ENCODE assay signal across 36 mouse cellular contexts in genomic region chr1:171535194-171535593, GRCm38 (mm10). TPM values are rescaled to one million over a fixed set of nuclear protein-coding genes. Genes with fewer than 3 reads are reported as not detected.
"Had no signal": no experiment of that assay in that cellular context is flagged by ENCODE, and none has a peak within 500 bp of the region (broad histone marks: within the 10 kb centered on the region; RNA-seq: fewer than 3 reads in every experiment).

Gene Itln1 (minus strand): TSS chr1:171535294.

- ATAC-seq: liver, embryonic 12.5 days; liver, postnatal 0 days; lung, postnatal 0 days; midbrain, embryonic 13.5 days; midbrain, embryonic 15.5 days; midbrain, embryonic 16.5 days had no signal

- H3K4me3 ChIP-seq: limb, embryonic 10.5 days; limb, embryonic 12.5 days; limb, embryonic 13.5 days; limb, embryonic 15.5 days; liver, embryonic 12.5 days; liver, embryonic 13.5 days; liver, embryonic 15.5 days; lung, embryonic 15.5 days; megakaryocyte, embryonic 14.5 days; midbrain, embryonic 10.5 days; midbrain, embryonic 12.5 days; midbrain, embryonic 13.5 days; midbrain, embryonic 15.5 days; myocyte had no signal

- H3K9ac ChIP-seq: limb, embryonic 12.5 days; limb, embryonic 13.5 days; limb, embryonic 15.5 days; liver, embryonic 12.5 days; liver, embryonic 13.5 days; liver, embryonic 14.5 days; liver, embryonic 15.5 days; liver, postnatal 0 days; lung, embryonic 14.5 days; lung, embryonic 15.5 days; midbrain, embryonic 12.5 days; midbrain, embryonic 13.5 days; midbrain, embryonic 15.5 days had no signal

- H3K27me3 ChIP-seq: limb, embryonic 12.5 days; limb, embryonic 13.5 days; limb, embryonic 15.5 days; liver, embryonic 13.5 days; liver, embryonic 15.5 days; lung, embryonic 15.5 days; midbrain, embryonic 12.5 days; midbrain, embryonic 13.5 days; midbrain, embryonic 15.5 days had no signal

- H3K36me3 ChIP-seq: limb, embryonic 10.5 days; limb, embryonic 12.5 days; limb, embryonic 13.5 days; limb, embryonic 15.5 days; liver, embryonic 12.5 days; liver, embryonic 13.5 days; liver, embryonic 15.5 days; lung, embryonic 15.5 days; midbrain, embryonic 10.5 days; midbrain, embryonic 12.5 days; midbrain, embryonic 13.5 days; midbrain, embryonic 15.5 days had no signal

- H3K4me2 ChIP-seq: limb, embryonic 12.5 days; limb, embryonic 13.5 days; limb, embryonic 15.5 days; liver, embryonic 11.5 days; liver, embryonic 12.5 days; liver, embryonic 13.5 days; liver, embryonic 15.5 days; lung, embryonic 14.5 days; lung, embryonic 15.5 days; midbrain, embryonic 11.5 days; midbrain, embryonic 12.5 days; midbrain, embryonic 13.5 days; midbrain, embryonic 15.5 days had no signal

- DNase-seq: left cerebral cortex, postnatal 4 days; liver; liver, embryonic 13.5 days; liver, postnatal 0 days; lung, adult 18-20 months; lung, adult 2 months; lung, embryonic 14.5 days; lung, postnatal 14 days; lung, postnatal 36 days; lung, postnatal 4 days; midbrain, embryonic 14.5 days had no signal

- H3K4me1 ChIP-seq: limb, embryonic 10.5 days; limb, embryonic 12.5 days; limb, embryonic 13.5 days; limb, embryonic 15.5 days; liver, embryonic 12.5 days; liver, embryonic 13.5 days; liver, embryonic 15.5 days; lung, embryonic 15.5 days; midbrain, embryonic 10.5 days; midbrain, embryonic 12.5 days; midbrain, embryonic 13.5 days; midbrain, embryonic 15.5 days had no signal

- H3K27ac ChIP-seq: limb, embryonic 10.5 days; limb, embryonic 12.5 days; limb, embryonic 13.5 days; limb, embryonic 15.5 days; liver, embryonic 12.5 days; liver, embryonic 13.5 days; liver, embryonic 14.5 days; liver, embryonic 15.5 days; lung, embryonic 15.5 days; macrophage; midbrain, embryonic 10.5 days; midbrain, embryonic 12.5 days; midbrain, embryonic 13.5 days; midbrain, embryonic 15.5 days had no signal

- H3K9me3 ChIP-seq: limb, embryonic 10.5 days; limb, embryonic 15.5 days; lung, embryonic 15.5 days; midbrain, embryonic 12.5 days; midbrain, embryonic 13.5 days had no signal

RNA-seq across cellular contexts. Expression of gene Itln1, which starts in this region (rescaled TPM):
- polyA plus RNA-seq: limb, embryonic 10.5 days; limb, embryonic 11.5 days; limb, embryonic 12.5 days; limb, embryonic 13.5 days; limb, embryonic 15.5 days; liver, adult 2 months; liver, embryonic 11.5 days; liver, embryonic 12.5 days; liver, embryonic 13.5 days; liver, embryonic 14.5 days; liver, embryonic 15.5 days; liver, embryonic 16.5 days; liver, postnatal 0 days; lung, embryonic 14.5 days; lung, embryonic 15.5 days; lung, embryonic 16.5 days; lung, postnatal 0 days; macrophage; midbrain, embryonic 10.5 days; midbrain, embryonic 11.5 days; midbrain, embryonic 12.5 days; midbrain, embryonic 13.5 days; midbrain, embryonic 14.5 days; midbrain, embryonic 15.5 days; midbrain, embryonic 16.5 days; midbrain, postnatal 0 days; myocyte; neural tube, embryonic 11.5 days had no signal
